Mouse (Mus musculus) heart, postnatal 25 days (tissue): Measurements from ENCODE around the gene Exoc6b. TPM values are rescaled to one million over a fixed set of nuclear protein-coding genes. Genes with fewer than 3 reads are reported as not detected.

ENCODE experiments used
- DNase-seq: peaks from one replicate; pipeline ENCODE4 v3.0.0; 2022; ENCODE audit warnings: low spot score
- intact Hi-C: fragments of 180-260 bp; cut with DNase I; formaldehyde crosslinking; loops from one replicate; pipeline ENCODE4 v1.15.1; 2025
- total RNA-seq, 2 experiments: library from RNA; stranded (reverse); gene quantifications; 2 replicates each; pipeline ENCODE4 v1.2.3; 2021

Exoc6b gene
- total RNA-seq, 2 experiments from 2014 or later, result 17.4 to 18.5 TPM

DNA sequence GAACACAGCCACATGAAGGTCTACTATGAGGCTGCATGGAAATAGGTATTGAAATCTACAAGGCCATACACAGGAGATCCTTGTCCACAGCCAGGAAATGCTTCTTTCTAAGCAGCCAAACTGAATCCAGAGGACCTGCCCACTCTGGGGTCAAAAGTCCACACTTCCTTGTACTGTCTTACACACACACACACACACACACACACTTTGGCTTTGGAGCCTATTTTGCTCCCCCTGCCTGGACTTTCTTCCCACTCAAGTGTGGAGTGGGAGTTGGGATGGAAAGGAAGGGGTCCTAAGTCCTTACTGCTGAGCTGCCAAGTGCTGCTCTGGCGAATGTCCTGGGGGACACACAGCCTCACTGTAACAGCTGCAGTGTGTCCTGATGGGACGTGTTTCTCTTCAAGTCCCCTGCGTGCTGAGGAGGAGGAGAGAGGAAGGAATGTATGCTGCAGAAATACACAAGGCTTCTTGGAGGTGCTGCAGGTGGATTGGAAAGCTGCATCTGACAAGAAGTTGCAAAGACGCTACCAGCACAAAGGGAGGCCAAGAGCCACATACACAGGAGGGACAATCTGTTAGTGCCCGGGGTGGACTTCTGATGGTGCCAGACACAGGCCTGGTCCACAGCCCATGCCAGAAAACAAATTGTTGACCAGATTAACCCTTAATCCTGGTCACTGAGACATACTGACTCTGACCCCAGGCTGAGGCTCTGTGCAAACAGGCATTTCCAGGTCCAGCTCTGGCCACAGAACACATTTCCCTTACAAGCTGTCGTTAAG is 478.2 kb downstream of the Exoc6b start:
- no peak for DNase-seq
- intact Hi-C loops, result loop anchor here (2.0 to 5.0 kb wide), 5 partner anchors 41 to 496 kb away; no protein-coding TSS in a partner anchor

DNA sequence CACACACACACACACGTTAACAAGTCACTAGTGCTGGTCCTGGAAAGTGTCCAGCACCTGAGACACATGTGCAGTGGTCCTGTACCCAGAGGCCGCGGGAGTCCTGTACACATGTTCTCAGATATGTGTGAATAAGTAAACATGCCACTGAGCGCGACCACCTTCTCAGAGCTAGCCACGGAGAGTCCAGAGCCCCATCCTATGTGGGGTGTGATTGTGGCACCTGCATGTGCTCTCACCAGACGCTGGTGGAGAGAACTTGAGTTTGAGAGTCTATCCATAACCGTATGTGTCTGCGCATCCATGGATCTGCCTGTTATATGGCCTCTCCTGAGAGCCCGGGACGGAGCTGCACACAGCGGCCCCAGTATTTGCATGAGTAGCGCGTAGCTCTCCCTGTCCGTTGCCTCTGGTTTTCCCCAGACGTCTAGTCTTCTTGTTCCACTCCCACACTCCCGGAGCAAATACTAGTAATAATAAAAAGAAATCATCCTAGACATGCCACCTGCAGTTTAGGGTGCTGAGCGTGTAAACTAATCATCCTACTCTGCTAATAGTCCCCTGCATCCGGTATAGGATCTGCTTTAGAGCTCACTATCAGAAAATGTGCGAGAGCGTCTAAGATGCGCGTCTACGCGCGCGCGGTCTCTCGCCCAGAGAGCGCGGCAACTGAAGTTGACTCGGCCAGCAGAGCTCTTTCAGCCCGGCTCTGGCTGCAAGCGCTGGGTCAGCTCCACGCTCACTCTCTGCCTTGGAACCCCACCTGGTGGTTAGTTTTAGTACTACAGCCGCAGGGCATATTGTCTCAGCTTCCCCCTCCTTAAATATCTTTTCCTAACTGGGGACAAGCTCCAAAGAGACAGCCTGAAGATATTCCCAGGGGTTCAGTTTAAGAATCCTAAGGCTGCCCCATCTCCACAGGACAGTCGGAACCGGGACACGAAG is 479.3 kb downstream of the Exoc6b start:
- peak; percentile 69 for DNase-seq
- intact Hi-C loops, result loop anchor here (2.0 to 5.0 kb wide), 6 partner anchors 42 to 495 kb away; no protein-coding TSS in a partner anchor

GRCm38 (mm10) chr6:84588895-84589652 is 480.2 kb downstream of the Exoc6b start:
- no peak for DNase-seq
- intact Hi-C loops, result loop anchor here (5.0 kb wide), 1 partner anchor 322 kb away; no protein-coding TSS in a partner anchor

DNA sequence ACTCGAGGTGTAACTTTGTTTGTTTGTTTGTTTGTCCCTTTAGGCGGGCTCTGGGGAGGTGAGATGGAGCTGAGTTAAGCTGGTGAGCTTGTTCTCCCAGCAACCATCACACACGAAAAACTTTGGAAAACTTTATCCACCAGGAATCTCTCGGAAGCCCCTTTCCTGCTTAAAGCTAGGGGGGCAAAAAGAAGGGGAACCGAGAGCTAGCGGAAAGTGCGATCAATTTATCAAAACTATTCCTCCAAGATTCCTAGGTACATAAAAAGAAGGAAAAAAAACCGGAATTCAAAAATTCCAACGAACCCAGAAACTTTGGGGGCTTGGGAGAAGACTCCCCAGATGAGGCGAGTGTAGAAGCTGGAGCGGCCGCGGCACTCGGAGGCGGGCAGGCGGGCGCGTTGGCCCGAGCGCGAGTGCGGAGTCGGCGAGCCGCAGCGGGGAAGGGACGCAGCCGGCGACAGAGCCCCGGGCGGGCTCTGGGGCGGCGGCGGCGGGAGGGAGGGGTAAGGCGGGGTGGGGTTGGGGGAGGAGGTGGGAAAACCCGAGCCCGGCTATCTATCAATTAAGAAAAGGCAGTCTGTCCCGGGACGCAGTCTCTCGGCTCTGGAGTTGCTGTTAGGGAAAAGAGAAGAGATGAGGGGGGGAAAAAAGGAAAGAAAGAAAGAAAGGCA is 481.0 kb downstream of the Exoc6b start:
- intact Hi-C loops, result loop anchor here (5.0 kb wide), 1 partner anchor 321 kb away; no protein-coding TSS in a partner anchor
- DNase-seq, result no peak

GRCm38 (mm10) chr6:84587471-84588101 is 481.7 kb downstream of the Exoc6b start:
- DNase-seq, result peak; percentile 27
- intact Hi-C loops, result loop anchor here (2.0 to 5.0 kb wide), 2 partner anchors 53 to 320 kb away; no protein-coding TSS in a partner anchor

- intact Hi-C loops, result loop anchor here (2.0 to 5.0 kb wide), 2 partner anchors 54 to 319 kb away; no protein-coding TSS in a partner anchor
- no peak for DNase-seq
These were observed 482.6 kb downstream of the Exoc6b start for GRCm38 (mm10) chr6:84586551-84587200.

- intact Hi-C loops, result loop anchor here (2.0 to 5.0 kb wide), 2 partner anchors 55 to 318 kb away; no protein-coding TSS in a partner anchor
- DNase-seq, result no peak
These were observed 483.5 kb downstream of the Exoc6b start for GRCm38 (mm10) chr6:84585686-84586300.

DNA sequence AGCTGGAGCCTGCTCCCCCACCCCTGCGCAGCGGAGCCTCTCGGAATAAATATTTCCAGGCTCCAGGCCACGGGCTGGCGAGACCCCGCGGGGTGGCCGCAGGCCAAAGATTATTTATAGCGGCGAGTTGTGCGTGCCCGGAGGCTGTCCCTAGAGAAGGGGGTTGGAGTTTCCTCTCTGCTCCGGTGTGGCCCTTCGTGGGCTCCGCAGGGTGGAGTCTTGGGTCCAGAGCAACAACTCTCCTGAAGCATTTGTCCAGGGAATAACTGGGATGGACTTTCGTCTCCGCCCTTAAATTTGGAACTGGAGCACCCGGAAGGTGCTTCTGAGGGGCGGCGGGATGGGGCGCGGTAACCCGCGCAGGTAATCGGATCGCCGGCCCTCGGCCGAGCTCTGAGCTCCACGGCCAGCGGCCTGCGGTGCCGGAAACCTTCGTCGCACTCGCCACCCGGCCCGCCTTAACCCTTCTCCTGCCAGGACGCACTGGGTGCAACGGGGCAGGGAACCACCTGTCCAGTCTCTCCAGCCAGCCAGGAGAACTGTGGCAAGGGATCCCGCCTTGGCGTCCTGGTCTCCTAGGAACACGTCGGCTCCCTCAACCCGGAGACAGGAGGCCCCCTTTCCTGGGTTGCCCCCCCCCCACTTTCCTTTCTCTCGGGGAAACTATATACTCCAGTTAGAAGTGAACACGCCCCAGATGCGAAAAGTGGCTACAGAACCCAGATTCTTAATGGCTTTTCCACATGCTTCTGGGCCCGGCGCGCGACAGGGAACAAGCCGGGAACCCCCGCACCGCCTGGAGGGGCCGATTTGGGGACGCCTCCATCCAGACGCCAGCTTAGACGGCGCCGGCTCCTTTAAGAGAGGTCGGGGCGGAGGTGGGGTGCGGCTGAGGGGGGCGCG is 484.3 kb downstream of the Exoc6b start:
- peak; percentile 53 for DNase-seq
- intact Hi-C loops, result loop anchor here (5.0 kb wide), 1 partner anchor 318 kb away; no protein-coding TSS in a partner anchor

- no peak for DNase-seq
- intact Hi-C loops, result no loop called here
These were observed 485.2 kb downstream of the Exoc6b start for GRCm38 (mm10) chr6:84583841-84584782.

GRCm38 (mm10) chr6:84583371-84583770 is 485.9 kb downstream of the Exoc6b start:
- intact Hi-C loops, result no loop called here
- peak; percentile 51 for DNase-seq

GRCm38 (mm10) chr6:84582826-84583225 is 486.5 kb downstream of the Exoc6b start:
- intact Hi-C loops, result no loop called here
- DNase-seq, result no peak

- DNase-seq, result no peak
- intact Hi-C loops, result no loop called here
These were observed 487.4 kb downstream of the Exoc6b start for GRCm38 (mm10) chr6:84581833-84582445.

DNA sequence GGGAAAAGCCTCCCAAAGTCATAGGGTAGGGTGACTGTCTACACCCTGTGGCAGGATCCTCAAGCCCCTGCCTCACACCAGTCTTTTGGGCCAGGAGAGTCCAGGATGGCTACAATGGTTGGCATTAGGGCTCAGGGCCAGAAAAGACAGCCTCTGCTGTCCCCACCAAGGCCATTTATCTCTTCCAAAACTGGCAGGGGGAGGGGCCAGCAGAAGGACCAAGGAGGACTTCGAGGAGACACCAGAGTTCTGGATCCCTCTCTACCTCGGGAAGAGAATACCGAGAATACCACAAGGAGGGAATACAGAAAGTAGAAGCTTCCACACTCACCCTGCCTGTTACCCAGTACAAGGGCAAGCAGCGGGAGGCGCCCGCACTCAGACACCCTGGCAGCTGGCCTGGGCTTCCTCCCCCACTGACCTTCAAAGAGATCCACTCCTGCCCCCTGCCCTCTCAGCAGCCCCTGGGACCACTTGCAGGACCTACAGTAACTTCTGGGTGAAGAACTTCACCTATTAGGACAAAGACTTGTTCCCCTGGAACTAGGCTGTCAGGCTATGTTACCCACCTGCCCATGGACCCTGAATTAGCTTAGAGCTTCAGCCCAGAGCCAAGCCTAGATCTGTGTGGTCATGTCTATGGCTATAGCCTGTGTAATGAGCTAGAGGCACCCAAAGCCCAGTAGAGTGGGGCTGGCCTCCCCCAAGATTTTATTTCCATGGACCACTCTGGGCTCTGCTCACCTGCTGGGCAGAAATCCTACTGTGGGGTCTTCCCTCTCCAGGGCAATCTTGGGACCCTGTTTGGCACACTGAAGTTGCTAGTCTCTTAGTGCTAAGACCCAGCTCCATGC is 488.1 kb downstream of the Exoc6b start:
- no peak for DNase-seq
- intact Hi-C loops, result no loop called here

GRCm38 (mm10) chr6:84579508-84579907 is 489.8 kb downstream of the Exoc6b start:
- intact Hi-C loops, result loop anchor here (5.0 kb wide), 2 partner anchors 172 to 487 kb away; no protein-coding TSS in a partner anchor

More at GRCm38 (mm10) chr6:84579508-84579907, 489.8 kb downstream of the Exoc6b start:
- DNase-seq, result no peak
